In genomic region chr10:121089312-121089711, GRCm38 (mm10) we compare ENCODE assay signal across 8 mouse cellular contexts. TPM values are rescaled to one million over a fixed set of nuclear protein-coding genes. Genes with fewer than 3 reads are reported as not detected.
DNase-seq lines count a peak whose midpoint lies in the region; ATAC-seq and TF ChIP-seq lines count a peak whose summit lies in the region.

No protein-coding gene starts in this region.

- no peak for TF ChIP-seq CTCF in layer of hippocampus, adult 2 months (conservative IDR thresholded peaks at IDR 0.05)

- H3K4me1 ChIP-seq in hindbrain, embryonic 16.5 days (ENCODE audit: control insufficient read depth, insufficient read depth, low read depth, low read length) = no peaks in the 10 kb centered on the region; the same call in none of the 2 replicates

- WGBS in hindbrain, embryonic 16.5 days = 7% methylated on average over 6 of the region's 6 CpGs

- peak; percentile 55 for DNase-seq in ES-CJ7 (ENCODE audit: low read depth, low spot score)
- peak; percentile 69 for DNase-seq in ZHBTc4 (ENCODE audit: low read depth, low spot score)
- DNase-seq in layer of hippocampus, adult 2 months (ENCODE audit: low spot score in 2 of 2) = no peak
- no peak for DNase-seq in left cerebral cortex, adult 9 months (ENCODE audit: low spot score in 2 of 2)
- DNase-seq in spleen, postnatal 14 days (ENCODE audit: low spot score in 2 of 2) = no peak

- no peaks in the 10 kb centered on the region for H3K27me3 ChIP-seq in hindbrain, embryonic 16.5 days (replicated peaks; ENCODE audit: control insufficient read depth, insufficient read depth, low read length)

- no peak overlapping the region; the same call in 1 of the 2 replicates for H3K9ac ChIP-seq in hindbrain, embryonic 16.5 days (ENCODE audit: low read depth, low read length)

- peak overlapping the region; percentile 24 for H3K4me2 ChIP-seq in hindbrain, embryonic 16.5 days (ENCODE audit: low read length)

- H3K27ac ChIP-seq in hindbrain, embryonic 16.5 days (ENCODE audit: low read depth, low read length) = no peak overlapping the region
- H3K27ac ChIP-seq in layer of hippocampus, adult 2 months = no peak overlapping the region

- no peaks in the 10 kb centered on the region for H3K9me3 ChIP-seq in hindbrain, embryonic 16.5 days (ENCODE audit: control insufficient read depth, low read length)

- H3K36me3 ChIP-seq in hindbrain, embryonic 16.5 days (ENCODE audit: control insufficient read depth, insufficient read depth, low read length) = no peaks in the 10 kb centered on the region

- ATAC-seq in hindbrain, embryonic 16.5 days = no peak
- ATAC-seq in megakaryocyte, adult 5-6 weeks (ENCODE audit: poor library complexity, severe bottlenecking) = peak; percentile 90
- ATAC-seq in erythroblast, adult 5-6 weeks (replicated peaks; ENCODE audit: low FRiP score, poor library complexity, severe bottlenecking) = no peak

- H3K4me3 ChIP-seq in hindbrain, embryonic 16.5 days (ENCODE audit: low read length) = no peak overlapping the region
- H3K4me3 ChIP-seq in layer of hippocampus, adult 2 months = no peak overlapping the region

RNA-seq across cellular contexts. Expression of gene Wif1, which starts 55.6 kb away (rescaled TPM):
- 8.3 TPM in 2 replicates for polyA plus RNA-seq in hindbrain, embryonic 16.5 days (2015; fragmentation: Nextera tagmentation; extraction: Ambion mirVana)
- 0.11 TPM in 1 of 2 replicates, not detected in the other for total RNA-seq in megakaryocyte, adult 5-6 weeks (2015)
- total RNA-seq in megakaryocyte, adult 5-6 weeks (2017) = 0.22 TPM in 1 of 2 replicates, not detected in the other
- 1 to 10 TPM in 1 of 2 experiments, under 1 TPM in 1; 0.82 to 1.0 TPM for total RNA-seq in layer of hippocampus, adult 2 months (2021)
- total RNA-seq in erythroblast, adult 5-6 weeks (2015; ENCODE audit: low replicate concordance) = not detected in 2 replicates
- total RNA-seq in erythroblast, adult 5-6 weeks (2017; ENCODE audit: low replicate concordance) = not detected in 2 replicates

Comparison
In these comparisons a context has a peak if more than half of its experiments do, and no peak if none do; other contexts are left out.
1. DNase-seq: peak in ES-CJ7 (single experiment) and ZHBTc4 (single experiment); none in layer of hippocampus, adult 2 months (0 of 2), left cerebral cortex, adult 9 months (0 of 2) and spleen, postnatal 14 days (0 of 2).